Mouse (Mus musculus): ENCODE measurements around the gene Zc3h12d.

DNA sequence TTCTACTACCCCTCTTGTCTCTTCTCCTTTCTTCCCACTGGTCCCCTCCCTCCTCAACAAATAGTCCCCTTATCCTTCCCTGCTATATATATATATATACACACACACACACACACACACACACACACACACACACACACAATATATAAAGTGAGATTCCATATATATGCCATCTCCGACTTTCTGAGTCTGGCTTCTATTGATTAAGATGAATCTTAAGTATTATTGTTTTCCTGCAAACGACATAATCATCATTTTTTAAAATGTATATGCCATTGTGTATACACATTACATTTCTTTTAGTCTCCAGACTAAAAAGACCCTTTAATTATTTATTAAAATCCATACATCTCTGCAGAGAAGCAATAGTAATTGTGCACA is 8.1 kb downstream of the Zc3h12d start:
- TF ChIP-seq EP300 (optimal IDR thresholded peaks at IDR 0.05), result no peak
- TF ChIP-seq CTCF (IDR thresholded peaks at IDR 0.05; ENCODE audit: low read depth), result no peak

Data from stomach, postnatal 0 days (tissue).